Mouse (Mus musculus) neural tube, embryonic 13.5 days (tissue): ENCODE results near the gene Ptbp1. TPM values are rescaled to one million over a fixed set of nuclear protein-coding genes. Genes with fewer than 3 reads are reported as not detected.
A peak's percentile ranks its signal among the peaks of the same experiment; 100 is the strongest.

Experiments
- ATAC-seq: fragments of 200-750 bp; cut with Nextera tagmentation; 2 replicates; pipeline ENCODE4 v1.8.0; 2017; ENCODE audit warnings: low read depth, mild to moderate bottlenecking, moderate TSS enrichment, moderate library complexity
- H3K27ac ChIP-seq: fragments of 300-500 bp; sonication (generic); replicated peaks from 2 replicates; pipeline ENCODE4 v1.5.1; 2015; ENCODE audit warnings: moderate library complexity, mild to moderate bottlenecking, inconsistent platforms
- H3K27me3 ChIP-seq: fragments of 300-500 bp; sonication (generic); 2 replicates; pipeline ENCODE4 v1.6.1; 2015; ENCODE audit warnings: mild to moderate bottlenecking, inconsistent platforms
- H3K36me3 ChIP-seq: fragments of 300-500 bp; sonication (generic); 2 replicates; pipeline ENCODE4 v1.6.1; 2015; ENCODE audit warnings: mild to moderate bottlenecking, inconsistent platforms
- H3K4me1 ChIP-seq: fragments of 300-500 bp; sonication (generic); replicated peaks from 2 replicates; pipeline ENCODE4 v1.6.1; 2015; ENCODE audit warnings: inconsistent platforms
- H3K4me2 ChIP-seq: fragments of 300-500 bp; sonication (generic); 2 replicates; pipeline ENCODE4 v1.6.1; 2015; ENCODE audit warnings: inconsistent platforms, mild to moderate bottlenecking, moderate library complexity
- H3K4me3 ChIP-seq: fragments of 300-500 bp; sonication (generic); 2 replicates; pipeline ENCODE4 v1.5.1; 2015; ENCODE audit warnings: mild to moderate bottlenecking, inconsistent platforms
- H3K9ac ChIP-seq: fragments of 300-500 bp; sonication (generic); 2 replicates; pipeline ENCODE4 v1.6.1; 2015; ENCODE audit warnings: moderate library complexity, mild to moderate bottlenecking, inconsistent platforms
- H3K9me3 ChIP-seq: fragments of 300-500 bp; sonication (generic); 2 replicates; pipeline ENCODE4 v1.6.1; 2016; ENCODE audit warnings: inconsistent platforms
- WGBS: fragments of 180-500 bp; shearing (Covaris S2); methylation state at CpG from one replicate; pipeline ENCODE4 v1.1.7; 2015; 5-methylcytosine and 5-hydroxymethylcytosine counted together
- polyA plus RNA-seq: library from polyadenylated mRNA; unstranded; fragments of >200 nt; fragmentation: Nextera tagmentation; extraction: Ambion mirVana; gene quantifications from 2 replicates; pipeline ENCODE4 v1.2.1, GENCODE M21; 2015

The Ptbp1 gene
- polyA plus RNA-seq, 1 experiment from 2014 or later, result 87.9 TPM

DNA sequence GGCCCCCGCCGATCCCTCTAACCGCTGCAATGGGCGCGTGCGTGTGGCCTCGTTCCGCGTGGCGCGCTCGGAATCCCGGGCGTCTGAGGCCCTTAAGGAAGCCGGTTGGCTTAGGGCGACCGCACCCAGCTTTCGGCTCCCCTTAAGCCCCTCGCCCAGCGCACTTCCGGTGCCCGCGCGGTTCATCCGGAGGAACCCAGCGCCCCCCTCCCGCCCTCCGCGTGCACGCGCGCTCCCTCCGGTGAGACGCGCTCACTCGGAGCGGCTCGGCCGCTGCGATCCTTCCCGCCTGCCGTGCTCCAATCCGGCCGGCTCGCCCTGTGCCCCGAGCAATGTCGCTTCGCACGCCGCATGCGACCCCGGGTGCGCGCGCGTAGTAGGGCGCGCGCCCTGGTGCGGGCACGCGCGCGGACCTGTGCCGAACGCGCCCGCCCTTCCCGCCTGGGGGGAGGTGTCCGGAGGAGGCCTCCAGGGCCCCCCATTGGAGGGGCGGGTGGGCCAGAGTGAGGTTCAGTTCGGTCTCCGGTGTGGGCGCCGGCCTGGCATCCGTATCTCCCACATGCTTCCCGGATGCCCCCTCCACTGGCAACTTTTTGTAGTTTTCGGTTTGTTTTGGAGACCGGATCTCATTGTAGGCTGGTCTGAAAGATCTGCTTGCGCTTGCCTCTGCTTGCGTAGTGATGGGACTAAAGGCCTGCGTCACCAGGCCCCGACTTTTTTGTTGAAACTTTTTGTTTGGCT is 744 bp downstream of the Ptbp1 start:
- ATAC-seq, result peak; percentile 54
- WGBS, result under 1% methylated on average over 83 of the region's 83 CpGs

DNA sequence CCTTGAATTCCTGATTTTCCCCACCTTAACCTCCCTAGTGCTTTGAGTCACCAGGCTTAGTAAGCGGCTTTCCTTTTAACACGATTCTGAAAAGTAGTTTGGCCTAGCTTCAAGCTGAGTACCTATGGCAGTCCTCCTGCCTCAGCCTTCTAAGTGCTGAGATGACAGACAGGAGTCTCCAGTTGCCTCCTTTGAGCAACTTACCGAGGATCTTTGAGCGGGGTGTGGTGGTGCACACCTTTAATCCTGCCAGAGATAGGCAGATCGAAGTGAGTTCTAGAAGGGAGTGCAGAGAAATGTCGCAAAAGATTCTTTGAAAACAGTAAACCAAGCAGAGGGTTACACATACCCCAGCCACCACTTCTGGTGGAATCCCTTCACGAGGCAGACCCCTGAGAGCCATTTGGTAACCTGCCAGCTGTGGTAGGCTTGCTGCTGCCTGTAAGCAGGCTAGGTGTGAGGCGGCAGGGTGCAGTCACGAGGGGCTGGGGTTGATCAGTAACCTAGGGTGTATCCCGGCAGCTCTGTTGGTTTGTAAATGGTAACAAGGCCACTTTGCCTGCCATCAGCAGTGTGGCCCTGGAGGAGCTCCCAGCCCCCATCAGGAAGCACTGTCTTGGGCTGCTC is 1.4 kb downstream of the Ptbp1 start:
- H3K27ac ChIP-seq, result peak overlapping the region; percentile 100
- H3K9me3 ChIP-seq, result no peaks in the 10 kb centered on the region
- H3K9ac ChIP-seq, result peak overlapping the region; percentile 98
- H3K36me3 ChIP-seq, result peaks cover 38% of the 10 kb centered on the region
- no peaks in the 10 kb centered on the region for H3K27me3 ChIP-seq
- peak overlapping the region; percentile 98 for H3K4me2 ChIP-seq
- WGBS, result 5% methylated on average over 10 of the region's 10 CpGs
- H3K4me1 ChIP-seq, result peaks cover 75% of the 10 kb centered on the region
- no peak for ATAC-seq
- H3K4me3 ChIP-seq, result peak overlapping the region; percentile 70

More for the DNA sequence above, 744 bp downstream of the Ptbp1 start:
- peaks cover 71% of the 10 kb centered on the region for H3K4me1 ChIP-seq
- peaks cover 31% of the 10 kb centered on the region for H3K36me3 ChIP-seq
- H3K27me3 ChIP-seq, result no peaks in the 10 kb centered on the region
- peak overlapping the region; percentile 98 for H3K4me2 ChIP-seq
- peak overlapping the region; percentile 98 for H3K9ac ChIP-seq
- no peaks in the 10 kb centered on the region for H3K9me3 ChIP-seq
- peak overlapping the region; percentile 70 for H3K4me3 ChIP-seq
- H3K27ac ChIP-seq, result peak overlapping the region; percentile 100

DNA sequence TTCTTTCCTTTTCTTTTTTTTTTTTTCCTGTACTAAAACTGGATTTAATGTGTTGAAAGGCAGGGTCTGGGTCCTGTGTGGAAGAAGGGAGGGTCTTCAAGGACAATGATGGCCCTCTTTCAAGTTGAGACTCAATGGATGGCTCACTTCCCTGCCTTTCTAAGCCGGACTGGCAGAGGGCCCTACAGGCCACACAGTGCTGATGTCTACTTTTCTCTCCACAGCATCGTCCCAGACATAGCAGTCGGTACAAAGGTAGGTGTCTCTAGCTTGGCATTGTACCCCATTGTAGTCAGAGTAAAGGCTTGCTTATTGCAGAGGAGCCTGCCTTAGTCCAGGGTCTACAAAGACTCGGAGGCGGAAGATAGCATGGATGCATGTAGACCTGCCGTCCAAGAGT is 2.1 kb downstream of the Ptbp1 start:
- Histone ChIP-seq H3K36me3 (peaks cover 44% of the 10 kb centered on the region), H3K9ac (peak overlapping the region; percentile 98), H3K4me3 (peak overlapping the region; percentile 70), H3K27me3 (no peaks in the 10 kb centered on the region), H3K27ac (peak overlapping the region; percentile 100), H3K4me2 (peak overlapping the region; percentile 98), H3K4me1 (peaks cover 77% of the 10 kb centered on the region), H3K9me3 (no peaks in the 10 kb centered on the region)
- 51% methylated on average over 6 of the region's 6 CpGs for WGBS
- ATAC-seq, result no peak

DNA sequence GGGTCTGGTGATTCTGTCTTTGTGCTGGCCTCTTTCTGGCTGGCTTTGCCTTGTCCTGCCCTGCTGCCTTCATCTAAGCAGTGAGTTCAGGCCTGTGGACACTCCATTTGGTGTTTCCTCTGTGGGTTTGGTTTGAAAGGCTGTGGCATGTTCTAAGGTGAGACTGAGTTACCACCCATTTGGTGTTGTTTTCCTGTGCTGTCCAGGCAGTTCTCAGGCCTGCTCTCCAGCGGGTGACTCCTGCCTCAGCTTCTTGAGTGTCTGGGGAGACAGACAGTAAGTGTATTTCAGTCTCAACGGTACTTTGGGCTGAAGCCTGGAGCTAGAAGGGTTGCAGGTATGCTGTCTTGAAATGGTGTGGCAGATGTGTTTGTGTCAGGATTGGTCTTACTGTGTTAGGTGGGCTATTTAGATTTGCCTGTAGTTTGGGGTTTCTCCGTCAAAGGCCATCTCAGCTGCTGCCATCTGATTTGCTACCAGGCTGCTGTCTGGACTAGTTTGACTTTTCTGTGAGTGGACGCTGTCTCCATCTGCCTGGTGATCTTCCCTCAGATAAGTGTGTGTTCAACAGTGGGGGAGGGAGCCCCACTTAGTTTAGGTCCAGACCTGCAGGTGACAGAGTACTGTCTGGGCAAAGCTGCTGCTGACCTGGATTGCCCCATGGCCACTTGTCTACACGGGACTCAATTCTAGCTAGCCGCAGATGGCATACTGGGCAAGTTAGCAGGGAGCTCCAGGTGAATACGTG is 2.7 kb downstream of the Ptbp1 start:
- Histone ChIP-seq H3K4me3 (peak overlapping the region; percentile 70), H3K4me1 (peaks cover 73% of the 10 kb centered on the region), H3K9me3 (no peaks in the 10 kb centered on the region), H3K27ac (peak overlapping the region; percentile 100), H3K4me2 (peak overlapping the region; percentile 98), H3K36me3 (peaks cover 50% of the 10 kb centered on the region), H3K27me3 (no peaks in the 10 kb centered on the region), H3K9ac (peak overlapping the region; percentile 98)
- ATAC-seq, result no peak
- 55% methylated on average over 7 of the region's 7 CpGs for WGBS

DNA sequence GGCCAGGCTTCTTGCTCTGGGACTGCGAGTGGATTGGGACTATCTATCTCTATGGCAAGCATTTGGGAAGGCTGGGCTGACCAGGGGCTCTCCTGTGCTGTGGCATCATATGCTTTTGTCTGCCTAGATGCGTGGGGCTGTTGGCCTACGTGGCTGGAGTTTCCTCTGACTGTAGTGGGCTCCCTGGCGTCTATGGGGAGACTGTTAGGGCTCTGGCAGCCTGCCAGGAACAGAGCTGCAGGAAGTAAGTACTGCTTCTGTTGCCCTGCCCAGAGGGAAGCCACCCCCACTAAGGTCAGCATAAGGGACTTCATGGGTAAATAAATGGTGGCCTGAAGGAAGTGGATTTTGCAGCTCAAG is 3.2 kb downstream of the Ptbp1 start:
- H3K27ac ChIP-seq, result peak overlapping the region; percentile 100
- no peaks in the 10 kb centered on the region for H3K27me3 ChIP-seq
- H3K9ac ChIP-seq, result peak overlapping the region; percentile 98
- no peak for ATAC-seq
- WGBS, result 31% methylated on average over 4 of the region's 4 CpGs
- no peaks in the 10 kb centered on the region for H3K9me3 ChIP-seq
- peaks cover 72% of the 10 kb centered on the region for H3K4me1 ChIP-seq
- H3K4me3 ChIP-seq, result peak overlapping the region; percentile 70
- H3K4me2 ChIP-seq, result peak overlapping the region; percentile 98
- H3K36me3 ChIP-seq, result peaks cover 55% of the 10 kb centered on the region

DNA sequence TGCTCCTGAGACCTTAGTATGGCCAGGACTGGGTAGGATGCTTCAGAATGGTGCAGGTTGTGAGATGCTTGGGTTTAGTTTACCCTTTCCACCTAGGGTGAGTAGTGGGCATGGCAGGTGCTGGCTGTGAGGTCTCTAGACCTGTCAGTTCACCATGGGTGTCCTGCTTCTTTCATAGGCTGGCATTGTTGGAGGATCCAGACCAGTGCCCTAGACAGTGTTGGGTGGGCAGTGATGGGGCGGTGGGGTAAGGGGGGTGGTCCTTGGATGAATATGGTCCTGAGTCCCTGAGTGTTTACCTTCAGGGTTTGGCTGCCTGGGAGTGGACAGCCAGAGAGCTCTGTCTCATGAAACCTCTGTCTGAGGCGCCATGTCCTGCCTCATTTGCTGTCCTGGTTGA is 3.7 kb downstream of the Ptbp1 start:
- Histone ChIP-seq H3K36me3 (peaks cover 60% of the 10 kb centered on the region), H3K4me2 (peak overlapping the region; percentile 98), H3K27me3 (no peaks in the 10 kb centered on the region), H3K27ac (peak overlapping the region; percentile 100), H3K9ac (peak overlapping the region; percentile 98), H3K9me3 (no peaks in the 10 kb centered on the region), H3K4me1 (peaks cover 72% of the 10 kb centered on the region), H3K4me3 (peak overlapping the region; percentile 70)
- WGBS, result 90% methylated on average over 2 of the region's 2 CpGs
- ATAC-seq, result no peak

DNA sequence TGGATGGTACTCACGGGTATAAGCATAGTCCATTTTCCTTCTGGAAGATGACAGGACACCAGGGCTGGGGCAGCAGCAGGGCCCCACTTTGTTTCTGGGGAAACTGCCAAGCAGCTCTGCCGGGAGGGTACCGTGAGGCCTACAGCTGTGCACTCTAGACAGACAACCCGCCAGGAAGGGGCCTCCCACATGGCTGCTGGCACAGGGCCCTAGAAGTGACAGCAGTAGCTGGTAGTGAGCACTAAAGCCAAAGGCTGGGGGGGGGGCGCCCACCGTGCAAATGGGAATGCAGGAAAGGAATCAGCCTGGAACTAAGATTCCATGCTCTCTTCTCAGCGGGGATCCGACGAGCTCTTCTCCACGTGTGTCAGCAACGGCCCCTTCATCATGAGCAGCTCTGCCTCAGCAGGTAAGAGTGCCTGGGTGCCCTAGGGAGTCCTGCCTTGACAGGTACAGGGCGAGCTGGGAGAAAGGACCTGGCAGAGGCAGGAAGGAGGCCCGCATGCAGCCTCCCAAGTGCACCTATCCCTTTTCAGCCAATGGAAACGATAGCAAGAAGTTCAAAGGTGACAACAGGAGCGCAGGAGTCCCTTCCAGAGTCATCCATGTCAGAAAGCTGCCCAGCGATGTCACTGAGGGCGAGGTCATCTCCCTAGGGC is 4.3 kb downstream of the Ptbp1 start:
- Histone ChIP-seq H3K9ac (peak overlapping the region; percentile 98), H3K9me3 (no peaks in the 10 kb centered on the region), H3K36me3 (peaks cover 66% of the 10 kb centered on the region), H3K27ac (peak overlapping the region; percentile 100), H3K4me3 (peak overlapping the region; percentile 70), H3K27me3 (no peaks in the 10 kb centered on the region), H3K4me1 (peaks cover 69% of the 10 kb centered on the region), H3K4me2 (peak overlapping the region; percentile 98)
- no peak for ATAC-seq
- WGBS, result 51% methylated on average over 17 of the region's 17 CpGs

DNA sequence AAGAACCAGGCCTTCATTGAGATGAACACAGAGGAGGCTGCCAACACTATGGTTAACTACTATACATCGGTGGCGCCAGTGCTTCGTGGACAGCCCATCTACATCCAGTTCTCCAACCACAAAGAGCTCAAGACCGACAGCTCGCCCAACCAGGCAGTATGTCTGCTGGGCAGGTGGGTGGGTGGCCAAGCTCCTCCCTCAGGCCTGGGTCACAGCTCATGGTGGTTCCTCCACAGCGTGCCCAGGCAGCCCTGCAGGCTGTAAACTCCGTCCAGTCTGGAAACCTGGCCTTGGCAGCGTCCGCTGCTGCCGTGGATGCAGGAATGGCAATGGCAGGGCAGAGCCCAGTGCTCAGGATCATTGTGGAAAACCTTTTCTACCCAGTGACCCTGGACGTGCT is 4.9 kb downstream of the Ptbp1 start:
- Histone ChIP-seq H3K4me1 (peaks cover 69% of the 10 kb centered on the region), H3K9ac (no peak overlapping the region), H3K4me2 (peak overlapping the region; percentile 98; the same call in 1 of the 2 replicates), H3K36me3 (peaks cover 71% of the 10 kb centered on the region), H3K4me3 (no peak overlapping the region), H3K27ac (0 out of 2 replicates have a peak overlapping the region, but pooled peaks have one; percentile 29), H3K9me3 (no peaks in the 10 kb centered on the region), H3K27me3 (no peaks in the 10 kb centered on the region)
- no peak for ATAC-seq
- WGBS, result 90% methylated on average over 11 of the region's 11 CpGs

DNA sequence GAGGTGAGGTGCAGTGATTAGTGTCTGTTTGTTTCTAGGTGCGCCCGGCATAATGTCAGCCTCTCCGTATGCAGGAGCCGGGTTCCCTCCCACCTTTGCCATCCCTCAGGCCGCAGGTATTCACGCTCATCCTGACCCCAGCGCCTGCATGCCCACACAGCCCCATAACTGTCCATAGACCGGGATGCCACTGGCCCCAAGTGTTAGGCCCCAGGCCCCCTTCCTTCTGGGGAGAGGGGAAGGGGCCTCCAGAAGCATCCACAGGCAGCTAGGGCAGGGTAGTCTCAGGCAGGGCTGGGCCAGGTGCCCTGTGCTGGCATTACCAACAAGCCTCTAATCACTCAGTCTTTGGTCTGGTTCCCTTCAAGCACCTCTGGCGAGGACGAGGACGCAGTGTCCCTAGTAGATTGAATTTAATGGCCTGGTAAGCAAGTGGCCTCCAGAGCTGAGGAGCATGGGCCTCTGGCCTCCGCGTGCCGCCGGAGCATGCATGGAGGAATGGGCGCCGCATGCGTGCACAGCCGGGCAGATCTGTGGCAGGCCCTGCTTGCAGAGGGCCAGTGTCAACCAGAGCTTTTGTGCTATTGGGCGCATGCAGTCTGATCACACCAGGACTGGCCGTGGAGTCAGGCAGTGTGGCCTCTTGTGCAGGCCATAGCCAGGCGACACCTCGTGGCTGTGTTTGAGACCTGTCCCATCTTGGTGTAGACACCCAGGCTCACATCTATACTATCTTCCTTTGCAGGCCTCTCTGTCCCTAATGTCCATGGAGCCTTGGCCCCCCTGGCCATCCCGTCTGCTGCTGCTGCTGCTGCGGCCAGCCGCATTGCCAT is 6.1 kb downstream of the Ptbp1 start:
- Histone ChIP-seq H3K4me1 (peaks cover 79% of the 10 kb centered on the region), H3K9me3 (no peaks in the 10 kb centered on the region), H3K27ac (peak overlapping the region; percentile 14; the same call in 1 of the 2 replicates), H3K4me3 (no peak overlapping the region), H3K9ac (no peak overlapping the region; the same call in 1 of the 2 replicates), H3K4me2 (no peak overlapping the region), H3K36me3 (peaks cover 83% of the 10 kb centered on the region), H3K27me3 (no peaks in the 10 kb centered on the region)
- WGBS, result 95% methylated on average over 26 of the region's 26 CpGs
- ATAC-seq, result no peak

DNA sequence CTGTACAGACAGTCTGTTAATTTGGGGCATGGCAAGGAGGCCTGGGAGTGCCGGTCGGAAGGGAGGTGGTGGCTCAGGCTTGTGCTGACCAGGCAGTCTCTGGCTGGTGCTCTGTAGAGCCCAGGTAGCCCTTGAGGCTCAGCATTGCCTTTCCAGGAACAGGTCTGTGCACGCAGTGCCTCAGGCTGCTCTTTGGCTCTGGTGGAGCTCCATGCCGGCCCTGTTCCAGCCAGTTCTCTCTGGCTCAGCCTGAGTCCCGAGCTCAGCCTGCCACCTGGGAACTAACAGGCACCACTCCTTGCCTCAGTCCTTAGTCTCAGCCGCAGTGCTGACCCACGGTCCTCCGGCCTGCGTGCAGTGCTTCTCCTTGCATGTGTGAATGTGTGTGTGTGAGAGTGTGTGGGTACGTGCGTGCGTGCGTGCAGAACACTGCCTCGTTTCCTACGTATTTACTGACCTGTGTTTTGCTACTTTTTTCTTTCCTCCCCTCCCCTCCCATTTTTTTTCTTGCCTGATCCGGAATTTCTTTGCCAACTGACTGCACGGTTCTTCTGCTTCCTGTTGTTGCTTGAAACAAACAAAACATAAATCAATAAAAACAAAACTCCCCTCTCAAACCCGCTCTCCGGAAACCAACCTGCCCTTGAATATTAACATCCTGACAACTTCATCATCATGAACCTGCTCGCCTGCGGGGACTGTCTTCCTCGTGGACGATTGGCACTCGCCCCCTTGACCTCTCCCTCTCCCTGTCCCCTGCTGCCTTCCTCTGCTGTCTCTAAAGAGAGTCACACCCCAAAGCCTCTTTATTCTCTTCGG is 7.2 kb downstream of the Ptbp1 start:
- H3K27me3 ChIP-seq, result no peaks in the 10 kb centered on the region
- H3K4me3 ChIP-seq, result no peak overlapping the region
- H3K4me2 ChIP-seq, result no peak overlapping the region
- peaks cover 80% of the 10 kb centered on the region for H3K4me1 ChIP-seq
- ATAC-seq, result no peak
- H3K27ac ChIP-seq, result peak overlapping the region; percentile 42
- H3K9me3 ChIP-seq, result no peaks in the 10 kb centered on the region
- H3K36me3 ChIP-seq, result peaks cover 93% of the 10 kb centered on the region
- H3K9ac ChIP-seq, result no peak overlapping the region
- 75% methylated on average over 25 of the region's 25 CpGs for WGBS
